Mouse (Mus musculus): ENCODE results near the gene 1700084M14Rik. TPM values are rescaled to one million over a fixed set of nuclear protein-coding genes. Genes with fewer than 3 reads are reported as not detected.
"Not testable (repeated sequence)": the region's sequence is repeated elsewhere in the genome, so short reads cannot be mapped to it uniquely, and the experiment has no call there.

1700084M14Rik gene
- polyA plus RNA-seq (2015; fragmentation: Nextera tagmentation; extraction: Ambion mirVana) = not detected in 2 replicates

- 77% methylated on average over 3 of the region's 3 CpGs for WGBS
Measured at GRCm38 (mm10) chrX:91575811-91576210, at the start of gene 1700084M14Rik. Gene 1700084M14Rik, minus strand, starts transcription at chrX:91575911.

More at GRCm38 (mm10) chrX:91575811-91576210, at the start of gene 1700084M14Rik:
- H3K4me2 ChIP-seq (ENCODE audit: low read depth, low read length); H3K9me3 ChIP-seq (ENCODE audit: control insufficient read depth, low read length); H3K36me3 ChIP-seq (ENCODE audit: control insufficient read depth, insufficient read depth, low read length); H3K27me3 ChIP-seq (ENCODE audit: control insufficient read depth, insufficient read depth, low read depth, low read length); ATAC-seq (ENCODE audit: low read depth); H3K4me1 ChIP-seq (replicated peaks; ENCODE audit: control insufficient read depth, insufficient read depth, low read length); H3K4me3 ChIP-seq (ENCODE audit: low read length); H3K27ac ChIP-seq (ENCODE audit: low read length); H3K9ac ChIP-seq (ENCODE audit: low read length): not testable (repeated sequence)

Other genes with a start within 250 kb of the 1700084M14Rik start
- not detected in 2 replicates for gene Mageb2, start 244.2 kb downstream of the 1700084M14Rik start, polyA plus RNA-seq (2015; fragmentation: Nextera tagmentation; extraction: Ambion mirVana)
- not detected in 2 replicates for gene Gm5072, start 183.4 kb downstream of the 1700084M14Rik start, polyA plus RNA-seq (2015; fragmentation: Nextera tagmentation; extraction: Ambion mirVana)
- gene Gm8914, start 95.8 kb downstream of the 1700084M14Rik start, polyA plus RNA-seq (2015; fragmentation: Nextera tagmentation; extraction: Ambion mirVana) = not detected in 2 replicates
- gene Gm14781, start 56.3 kb upstream of the 1700084M14Rik start, polyA plus RNA-seq (2015; fragmentation: Nextera tagmentation; extraction: Ambion mirVana) = not detected in 2 replicates
- not detected in 2 replicates for gene Mageb5, start 207.1 kb upstream of the 1700084M14Rik start, polyA plus RNA-seq (2015; fragmentation: Nextera tagmentation; extraction: Ambion mirVana)